Mouse (Mus musculus) megakaryocyte, embryonic 14.5 days (primary cell): Measurements from ENCODE around the gene Ldhb.

Experiments
- FLI1 ChIP-seq: IDR thresholded peaks from 2 replicates; pipeline ENCODE4 v1.6.1; 2012; ENCODE audit warnings: low read length, inconsistent platforms, mixed read lengths
- GATA1 ChIP-seq: IDR thresholded peaks from 3 replicates; pipeline ENCODE4 v1.6.1; 2012; ENCODE audit warnings: mixed read lengths, low read length, inconsistent platforms, borderline replicate concordance

GRCm38 (mm10) chr6:142530378-142530777, 22.6 kb upstream of the Ldhb start:
- no peak for TF ChIP-seq GATA1
- TF ChIP-seq FLI1, result no peak
